Mouse (Mus musculus): ENCODE measurements at regions not wholly inside any gene's neighbourhood (a gene's known extent, or its start where the extent isn't known, plus 50 kb on each side); places are given as distances from the start of the nearest gene placed in this dataset.
A peak's percentile ranks its signal among the peaks of the same experiment; 100 is the strongest.

DNA sequence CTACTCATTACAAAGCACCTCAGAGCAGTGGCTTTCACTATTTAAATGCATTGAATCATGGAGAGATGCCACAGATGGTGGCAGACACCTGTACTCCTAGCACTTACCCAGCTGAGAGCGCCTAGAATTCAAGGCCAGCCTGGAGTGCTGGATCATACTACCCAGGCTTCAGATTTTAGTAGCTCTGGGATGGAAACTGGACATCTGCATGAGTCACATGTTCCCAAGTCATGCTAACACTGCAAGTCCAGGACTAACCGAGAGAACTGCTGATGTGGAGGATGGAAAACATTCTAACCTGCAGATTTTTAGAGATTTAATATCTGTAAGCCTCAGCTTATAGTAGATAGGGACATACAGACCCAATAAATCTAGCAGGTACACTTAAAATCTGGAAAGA, 1384.3 kb downstream of the Gsdmc2 start:
- intact Hi-C loops (cut with DNase I) = no loop called here

GRCm38 (mm10) chr15:62460026-62460607, 1384.9 kb downstream of the Gsdmc2 start:
- no peak for DNase-seq
- intact Hi-C loops (cut with DNase I) = no loop called here

More for the DNA sequence above, 1384.3 kb downstream of the Gsdmc2 start:
- DNase-seq = no peak

DNA sequence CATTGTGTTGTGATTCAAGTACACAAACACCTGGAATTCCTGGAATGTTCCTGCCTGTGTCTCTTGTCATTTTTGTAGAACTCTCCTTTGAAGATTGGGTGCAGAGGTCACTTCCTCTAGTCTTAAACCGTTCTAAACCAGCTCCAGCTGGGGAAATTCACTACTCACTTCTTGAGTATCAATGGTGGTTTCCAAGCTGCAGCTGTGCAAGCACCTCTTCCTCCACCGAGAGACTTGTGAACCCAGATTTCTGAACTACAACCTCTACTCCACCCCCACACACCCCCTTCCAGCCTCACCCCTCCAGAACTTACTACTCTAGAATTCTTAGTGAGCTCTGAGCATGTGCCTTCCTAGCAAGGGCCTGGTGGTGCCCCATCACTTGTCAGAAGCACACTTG, 1387.0 kb downstream of the Gsdmc2 start:
- intact Hi-C loops (cut with DNase I) = no loop called here
- DNase-seq = no peak

DNA sequence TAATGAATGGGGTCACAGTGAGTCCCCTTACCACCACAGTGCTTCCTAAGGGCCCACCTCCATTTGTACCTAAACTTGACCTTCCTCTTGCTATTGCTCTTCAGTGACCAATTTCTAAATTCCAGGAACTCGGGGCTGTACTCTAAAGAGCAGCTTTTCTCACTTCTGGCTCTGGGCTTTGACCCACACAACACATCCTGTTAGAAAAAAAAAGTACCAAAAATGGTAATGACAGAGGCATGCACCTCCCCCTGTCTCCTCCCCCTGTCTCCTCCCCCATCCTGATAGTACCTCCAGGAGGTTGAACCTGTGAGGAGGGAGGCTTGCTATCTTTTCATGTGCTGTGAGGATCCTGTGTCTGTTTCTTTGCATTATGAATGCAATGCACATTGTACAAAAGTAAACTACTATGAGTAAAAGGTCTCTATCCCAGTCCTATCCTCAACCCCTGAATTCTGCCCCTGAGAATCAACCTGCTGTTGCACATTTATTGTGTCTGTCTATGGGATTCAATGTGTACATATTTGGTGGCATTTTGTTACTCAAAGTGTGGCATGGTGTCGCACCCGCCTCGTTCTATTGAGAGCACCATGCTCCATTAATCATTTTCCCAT, 1387.8 kb downstream of the Gsdmc2 start:
- intact Hi-C loops (cut with DNase I) = no loop called here
- no peak for DNase-seq

- DNase-seq = no peak
- intact Hi-C loops (cut with DNase I) = no loop called here
These were observed 1389.0 kb downstream of the Gsdmc2 start for GRCm38 (mm10) chr15:62456020-62456419.

DNA sequence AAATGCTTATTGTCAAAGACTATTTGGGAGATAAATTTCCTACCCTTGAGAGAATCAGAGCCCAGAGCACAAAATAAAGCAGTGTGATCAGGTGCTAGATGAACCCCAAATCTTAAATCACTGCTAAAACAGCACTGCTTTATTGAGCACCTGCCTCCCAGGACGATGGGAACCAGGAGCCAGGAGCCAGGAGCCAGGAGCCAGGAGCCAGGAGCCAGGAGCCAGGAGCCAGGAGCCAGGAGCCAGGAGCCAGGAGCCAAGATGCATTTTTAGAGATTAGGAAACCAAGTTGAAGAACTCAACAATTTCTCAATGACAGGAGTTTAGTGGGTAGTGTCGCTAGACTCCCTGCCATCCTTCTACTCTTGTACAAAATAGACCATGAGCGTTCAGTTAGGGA, 1396.9 kb downstream of the Gsdmc2 start:
- intact Hi-C loops (cut with DNase I) = no loop called here
- no peak for DNase-seq

GRCm38 (mm10) chr15:62439211-62439610, 1405.8 kb downstream of the Gsdmc2 start:
- intact Hi-C loops (cut with DNase I) = no loop called here

DNA sequence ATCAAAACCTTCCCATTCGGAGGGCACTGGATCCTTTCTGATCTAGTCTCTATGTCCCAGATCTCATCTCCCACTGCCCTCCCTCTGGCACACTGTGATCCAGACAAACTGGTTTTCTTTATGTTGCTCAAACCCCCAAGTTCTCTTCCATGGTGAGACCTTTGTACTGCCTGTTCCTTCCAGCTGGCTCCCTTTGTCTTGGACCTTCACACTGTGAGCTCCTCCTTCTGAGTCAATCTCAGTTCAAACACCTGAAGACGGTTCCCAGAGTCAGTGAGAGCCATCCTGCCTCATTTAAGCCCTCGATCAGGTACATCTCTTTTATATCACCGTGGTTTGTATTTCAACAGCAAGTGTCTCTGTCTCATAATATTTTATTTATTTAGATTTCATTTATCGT, 1408.3 kb downstream of the Gsdmc2 start:
- intact Hi-C loops (cut with DNase I) = no loop called here
- DNase-seq = no peak

More at GRCm38 (mm10) chr15:62439211-62439610, 1405.8 kb downstream of the Gsdmc2 start:
- peak in 1 of 2 experiments; percentile 15 for DNase-seq

DNA sequence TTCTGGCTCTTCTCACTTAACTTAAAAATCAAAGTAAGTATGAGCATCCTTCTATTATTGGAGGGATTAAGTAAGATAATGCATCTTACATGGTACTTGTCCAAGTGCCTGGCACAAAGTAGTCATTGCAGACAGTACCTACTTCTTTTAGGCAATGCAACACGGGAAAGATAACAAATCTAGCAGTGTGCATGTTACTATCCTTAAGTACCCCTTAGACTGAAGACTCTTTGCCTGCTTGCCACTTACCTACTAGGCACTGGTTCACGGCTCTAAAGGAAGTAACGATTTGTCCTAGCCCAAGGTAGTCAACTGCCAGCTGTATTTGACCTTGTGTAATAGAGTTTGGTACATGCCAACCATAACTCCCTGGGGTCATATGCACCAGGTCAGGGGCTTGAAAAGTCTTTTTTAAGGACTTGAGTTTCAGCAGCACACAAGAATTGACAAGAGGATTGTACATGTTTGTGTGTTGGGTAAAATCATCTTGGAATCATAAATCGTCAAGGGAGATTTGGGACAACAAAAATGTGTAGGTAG, 1409.8 kb downstream of the Gsdmc2 start:
- intact Hi-C loops (cut with DNase I) = no loop called here
- no peak for DNase-seq

DNA sequence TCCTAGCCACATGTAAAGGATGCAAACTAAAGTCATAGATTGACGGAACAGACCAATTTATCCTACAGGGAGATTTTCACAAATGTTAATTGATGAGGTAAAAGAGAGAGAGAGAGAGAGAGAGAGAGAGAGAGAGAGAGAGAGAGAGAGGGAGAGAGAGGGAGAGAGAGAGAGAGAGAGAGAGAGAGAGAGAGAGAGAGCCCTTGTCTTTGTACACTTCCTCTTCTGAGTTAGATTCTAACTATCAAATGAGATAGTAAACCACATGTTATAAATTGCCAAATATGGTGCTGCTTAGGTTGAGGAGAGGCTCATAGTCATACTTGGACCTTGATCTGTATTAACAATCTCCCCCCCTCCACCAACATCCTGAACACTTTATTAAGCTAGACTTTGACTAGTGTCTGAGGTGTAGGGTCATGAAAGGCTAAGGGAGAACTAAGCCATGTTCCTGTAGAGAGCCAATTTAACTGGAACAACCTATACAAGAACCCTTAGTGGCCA, 1412.2 kb downstream of the Gsdmc2 start:
- intact Hi-C loops (cut with DNase I) = no loop called here
- DNase-seq = no peak

GRCm38 (mm10) chr15:62431150-62431678, 1413.8 kb downstream of the Gsdmc2 start:
- no peak for DNase-seq
- intact Hi-C loops (cut with DNase I) = no loop called here

GRCm38 (mm10) chr15:62422995-62423394, 1422.0 kb downstream of the Gsdmc2 start:
- intact Hi-C loops (cut with DNase I) = no loop called here
- no peak for DNase-seq

GRCm38 (mm10) chr15:62421073-62421851, 1423.7 kb downstream of the Gsdmc2 start:
- intact Hi-C loops (cut with DNase I) = no loop called here
- no peak for DNase-seq

DNA sequence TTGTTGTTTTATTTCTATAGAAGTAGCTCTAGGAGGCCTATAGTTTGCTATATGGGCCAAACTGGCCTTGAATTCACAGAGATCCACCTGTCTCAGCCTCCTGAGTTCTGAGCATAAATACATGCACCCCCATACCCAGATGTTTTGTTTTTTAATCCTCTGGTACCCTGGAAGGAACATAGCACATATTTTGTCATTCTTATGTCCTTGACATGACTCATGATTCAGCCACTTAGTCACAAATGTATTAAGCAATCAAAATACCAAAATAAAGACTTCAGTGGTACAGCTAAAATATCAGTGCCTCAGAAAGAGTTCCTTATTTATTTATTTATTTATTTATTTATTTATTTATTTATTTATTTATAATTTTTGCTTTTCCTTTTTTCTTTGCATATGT, 1428.3 kb downstream of the Gsdmc2 start:
- DNase-seq = no peak
- intact Hi-C loops (cut with DNase I) = no loop called here

GRCm38 (mm10) chr15:62413694-62414093, 1431.3 kb downstream of the Gsdmc2 start:
- intact Hi-C loops (cut with DNase I) = no loop called here

GRCm38 (mm10) chr15:62402142-62402541, 1442.8 kb downstream of the Gsdmc2 start:
- DNase-seq = no peak
- intact Hi-C loops (cut with DNase I) = no loop called here

More at GRCm38 (mm10) chr15:62413694-62414093, 1431.3 kb downstream of the Gsdmc2 start:
- DNase-seq = no peak

GRCm38 (mm10) chr15:62400984-62401609, 1443.9 kb downstream of the Gsdmc2 start:
- intact Hi-C loops (cut with DNase I) = no loop called here
- no peak for DNase-seq

- DNase-seq = no peak
- intact Hi-C loops (cut with DNase I) = no loop called here
These were observed 1445.6 kb downstream of the Gsdmc2 start for GRCm38 (mm10) chr15:62399381-62399780.

DNA sequence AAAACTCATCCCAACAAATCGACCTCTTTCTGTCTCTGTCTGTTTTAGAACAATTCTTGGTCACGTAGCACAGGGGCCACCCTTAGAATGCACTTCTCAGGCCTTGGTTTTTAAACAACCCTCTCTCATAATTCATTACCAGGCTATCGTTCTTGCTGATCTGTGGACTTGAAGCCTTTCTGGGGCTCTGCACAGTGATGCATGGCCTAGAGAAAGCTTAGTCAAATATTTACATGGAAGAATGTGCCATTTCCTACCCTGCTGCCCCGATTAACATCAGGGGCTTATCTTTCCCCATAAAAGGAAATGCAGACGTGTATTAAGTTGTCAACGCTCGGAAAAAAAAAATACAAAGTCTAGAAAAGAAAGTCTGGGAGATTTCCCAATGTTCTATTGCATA, 1448.0 kb downstream of the Gsdmc2 start:
- intact Hi-C loops (cut with DNase I) = no loop called here

GRCm38 (mm10) chr15:62395377-62395776, 1449.6 kb downstream of the Gsdmc2 start:
- intact Hi-C loops (cut with DNase I) = no loop called here
- DNase-seq = no peak

More for the DNA sequence above, 1448.0 kb downstream of the Gsdmc2 start:
- DNase-seq = no peak

- DNase-seq = no peak
- intact Hi-C loops (cut with DNase I) = no loop called here
These were observed 1451.6 kb downstream of the Gsdmc2 start for GRCm38 (mm10) chr15:62393416-62393815.

All from heart, postnatal 10 days (tissue).